Mouse (Mus musculus) limb, embryonic 11.5 days (tissue): Measurements from ENCODE around the gene Myo5a. TPM values are rescaled to one million over a fixed set of nuclear protein-coding genes. Genes with fewer than 3 reads are reported as not detected.

Experiments used
- ATAC-seq: fragments of 200-750 bp; cut with Nextera tagmentation; 2 replicates; pipeline ENCODE4 v1.8.0; 2017; ENCODE audit warnings: low read depth; ENCODE audit not compliant: insufficient number of reproducible peaks, low FRiP score, low TSS enrichment
- DNase-seq: peaks from one replicate; pipeline ENCODE4 v3.0.0-alpha.2; 2015; ENCODE audit warnings: low spot score
- H3K27ac ChIP-seq: fragments of 300-500 bp; sonication (generic); replicated peaks from 2 replicates; pipeline ENCODE4 v1.5.1; 2014; ENCODE audit warnings: low read depth, mild to moderate bottlenecking, low read length
- H3K27me3 ChIP-seq: fragments of 300-500 bp; sonication (generic); 2 replicates; pipeline ENCODE4 v1.6.1; 2014; ENCODE audit warnings: mild to moderate bottlenecking, low read length, mixed read lengths; ENCODE audit not compliant: control insufficient read depth, insufficient read depth
- H3K36me3 ChIP-seq: fragments of 300-500 bp; sonication (generic); 2 replicates; pipeline ENCODE4 v1.6.1; 2014; ENCODE audit warnings: mild to moderate bottlenecking, low read length, moderate library complexity, mixed read lengths; ENCODE audit not compliant: control insufficient read depth, insufficient read depth
- H3K4me1 ChIP-seq: fragments of 300-500 bp; sonication (generic); 2 replicates; pipeline ENCODE4 v1.6.1; 2014; ENCODE audit warnings: low read length, mixed read lengths; ENCODE audit not compliant: control insufficient read depth, insufficient read depth
- H3K4me2 ChIP-seq: fragments of 300-500 bp; sonication (generic); 2 replicates; pipeline ENCODE4 v1.6.1; 2014; ENCODE audit warnings: low read depth, mild to moderate bottlenecking, moderate library complexity; ENCODE audit not compliant: severe bottlenecking
- H3K4me3 ChIP-seq: fragments of 300-500 bp; sonication (generic); 2 replicates; pipeline ENCODE4 v1.5.1; 2014; ENCODE audit warnings: low read depth, low read length
- H3K9ac ChIP-seq: fragments of 300-500 bp; sonication (generic); 2 replicates; pipeline ENCODE4 v1.6.1; 2014; ENCODE audit warnings: mild to moderate bottlenecking, low read length
- H3K9me3 ChIP-seq: fragments of 300-500 bp; sonication (generic); 2 replicates; pipeline ENCODE4 v1.6.1; 2016; ENCODE audit warnings: low read length; ENCODE audit not compliant: control insufficient read depth
- WGBS: fragments of 180-500 bp; shearing (Covaris S2); extraction: QIAGEN DNeasy Blood & Tissue Kit; methylation state at CpG from one replicate; pipeline ENCODE4 v1.1.7; 2014; 5-methylcytosine and 5-hydroxymethylcytosine counted together
- polyA plus RNA-seq: library from polyadenylated mRNA; unstranded; fragments of >200 nt; fragmentation: Nextera tagmentation; extraction: Ambion mirVana; gene quantifications from 2 replicates; pipeline ENCODE4 v1.2.1, GENCODE M21; 2014

Myo5a gene
- polyA plus RNA-seq, 1 experiment from 2014 or later: 21.0 TPM

GRCm38 (mm10) chr9:75050003-75050402 is 20.8 kb upstream of the Myo5a start:
- Histone ChIP-seq H3K36me3 (no peaks in the 10 kb centered on the region), H3K4me2 (no peak overlapping the region), H3K27ac (no peak overlapping the region), H3K9ac (no peak overlapping the region), H3K4me1 (no peaks in the 10 kb centered on the region), H3K27me3 (no peaks in the 10 kb centered on the region), H3K4me3 (no peak overlapping the region), H3K9me3 (no peaks in the 10 kb centered on the region)
- ATAC-seq (no peak), DNase-seq (peak; percentile 66)
- WGBS: 42% methylated on average over 3 of the region's 3 CpGs

- Histone ChIP-seq H3K4me3 (no peak overlapping the region), H3K4me2 (no peak overlapping the region), H3K9ac (no peak overlapping the region), H3K27ac (no peak overlapping the region), H3K4me1 (no peaks in the 10 kb centered on the region), H3K9me3 (no peaks in the 10 kb centered on the region), H3K27me3 (no peaks in the 10 kb centered on the region), H3K36me3 (no peaks in the 10 kb centered on the region; the same call in 1 of the 2 replicates)
- ATAC-seq: no peak
- 95% methylated on average over 4 of the region's 4 CpGs for WGBS
- no peak for DNase-seq
Measured at GRCm38 (mm10) chr9:75051841-75052240, 19.0 kb upstream of the Myo5a start.

- Histone ChIP-seq H3K27me3 (no peaks in the 10 kb centered on the region), H3K36me3 (no peaks in the 10 kb centered on the region; the same call in 1 of the 2 replicates), H3K4me3 (no peak overlapping the region), H3K27ac (no peak overlapping the region), H3K9me3 (no peaks in the 10 kb centered on the region), H3K4me1 (no peaks in the 10 kb centered on the region), H3K4me2 (no peak overlapping the region), H3K9ac (no peak overlapping the region)
- 92% methylated on average over 5 of the region's 5 CpGs for WGBS
- ATAC-seq: no peak
- no peak for DNase-seq
Measured at GRCm38 (mm10) chr9:75055046-75055445, 15.8 kb upstream of the Myo5a start.

- Histone ChIP-seq H3K4me3 (no peak overlapping the region), H3K4me1 (no peaks in the 10 kb centered on the region), H3K4me2 (no peak overlapping the region), H3K9ac (no peak overlapping the region), H3K9me3 (no peaks in the 10 kb centered on the region), H3K27ac (no peak overlapping the region), H3K27me3 (no peaks in the 10 kb centered on the region), H3K36me3 (no peaks in the 10 kb centered on the region)
- ATAC-seq (no peak), DNase-seq (no peak)
- 80% methylated on average over 9 of the region's 9 CpGs for WGBS
Measured at GRCm38 (mm10) chr9:75064678-75065331, 6.0 kb upstream of the Myo5a start.

- peak overlapping the region; percentile 71 for H3K4me3 ChIP-seq
- no peaks in the 10 kb centered on the region for H3K36me3 ChIP-seq
- no peaks in the 10 kb centered on the region for H3K4me1 ChIP-seq
- H3K27me3 ChIP-seq: no peaks in the 10 kb centered on the region
- DNase-seq (peak; percentile 87), ATAC-seq (peak; percentile 93)
- H3K9ac ChIP-seq: peak overlapping the region; percentile 93
- no peaks in the 10 kb centered on the region for H3K9me3 ChIP-seq
- peak overlapping the region; percentile 81 for H3K27ac ChIP-seq
- H3K4me2 ChIP-seq: peak overlapping the region; percentile 82
- under 1% methylated on average over 67 of the region's 92 CpGs for WGBS
Measured at GRCm38 (mm10) chr9:75071029-75071705, 352 bp downstream of the Myo5a start.

GRCm38 (mm10) chr9:75071706-75072192 is 934 bp downstream of the Myo5a start:
- Histone ChIP-seq H3K36me3 (no peaks in the 10 kb centered on the region), H3K9ac (peak overlapping the region; percentile 93), H3K9me3 (no peaks in the 10 kb centered on the region), H3K4me1 (no peaks in the 10 kb centered on the region), H3K27me3 (no peaks in the 10 kb centered on the region), H3K4me3 (peak overlapping the region; percentile 71), H3K4me2 (peak overlapping the region; percentile 82), H3K27ac (peak overlapping the region; percentile 81; the same call in 1 of the 2 replicates)
- under 1% methylated on average over 29 of the region's 29 CpGs for WGBS
- DNase-seq: peak; percentile 70
- ATAC-seq: no peak

- Histone ChIP-seq H3K4me1 (no peaks in the 10 kb centered on the region), H3K4me3 (peak overlapping the region; percentile 71), H3K4me2 (peak overlapping the region; percentile 82), H3K27me3 (no peaks in the 10 kb centered on the region), H3K9ac (peak overlapping the region; percentile 93), H3K36me3 (no peaks in the 10 kb centered on the region), H3K9me3 (no peaks in the 10 kb centered on the region), H3K27ac (no peak overlapping the region)
- no peak for DNase-seq
- ATAC-seq: no peak
- WGBS: 24% methylated on average over 3 of the region's 3 CpGs
Measured at GRCm38 (mm10) chr9:75072361-75072760, 1.5 kb downstream of the Myo5a start.

- Histone ChIP-seq H3K27me3 (no peaks in the 10 kb centered on the region), H3K9me3 (no peaks in the 10 kb centered on the region), H3K4me1 (no peaks in the 10 kb centered on the region), H3K36me3 (no peaks in the 10 kb centered on the region), H3K9ac (no peak overlapping the region), H3K4me3 (no peak overlapping the region), H3K27ac (no peak overlapping the region), H3K4me2 (no peak overlapping the region)
- ATAC-seq (no peak), DNase-seq (no peak)
Measured at GRCm38 (mm10) chr9:75077191-75077590, 6.4 kb downstream of the Myo5a start.
